Mouse (Mus musculus): Measurements from ENCODE around the gene Cfap126. TPM values are rescaled to one million over a fixed set of nuclear protein-coding genes. Genes with fewer than 3 reads are reported as not detected.

Cfap126 gene
- polyA plus RNA-seq, 1 experiment from 2014 or later: 1.6 TPM

GRCm38 (mm10) chr1:171112986-171113385, 732 bp upstream of the Cfap126 start:
- peak; percentile 22 for TF ChIP-seq CTCF (IDR thresholded peaks at IDR 0.05)
- DNase-seq (ENCODE audit: low read depth, low spot score): no peak
- ATAC-seq: no peak
- CTCF ChIA-PET: interaction anchor here (1.1 to 2.1 kb wide), 4 partner anchors 11 to 131 kb away, joined by 3 to 7 read pairs (median 4); no protein-coding TSS in a partner anchor
- in situ Hi-C loops (cut with MboI; ENCODE audit: low pct_unique_long_range_greater_than_20kb): loop anchor here (5.0 to 10.0 kb wide), 3 partner anchors 109 to 362 kb away; partner anchors contain the start of gene Tomm40l
- no peaks in the 10 kb centered on the region for H3K27me3 ChIP-seq
- POLR2A ChIA-PET: interaction anchor here (0.6 to 1.0 kb wide), 4 partner anchors 79 to 308 kb away, joined by 3 to 7 read pairs (median 5); no protein-coding TSS in a partner anchor

- H3K27me3 ChIP-seq: no peaks in the 10 kb centered on the region
- POLR2A ChIA-PET: interaction anchor here (0.7 kb wide), 1 partner anchor 119 kb away, joined by 3 read pairs; no protein-coding TSS in a partner anchor
- CTCF ChIA-PET: interaction anchor here (1.2 to 1.7 kb wide), 3 partner anchors 105 to 147 kb away, joined by 3 to 5 read pairs (median 4); no protein-coding TSS in a partner anchor
- DNase-seq (ENCODE audit: low read depth, low spot score) (no peak), ATAC-seq (no peak)
- in situ Hi-C loops (cut with MboI; ENCODE audit: low pct_unique_long_range_greater_than_20kb): loop anchor here (10.0 kb wide), 2 partner anchors 239 to 359 kb away; no protein-coding TSS in a partner anchor
- no peak for TF ChIP-seq CTCF (IDR thresholded peaks at IDR 0.05)
These were observed 2.6 kb downstream of the Cfap126 start for GRCm38 (mm10) chr1:171116280-171116679.

GRCm38 (mm10) chr1:171118269-171118684, 4.6 kb downstream of the Cfap126 start:
- ChIA-PET CTCF (interaction anchor here (0.6 to 2.0 kb wide), 13 partner anchors 13 to 142 kb away, joined by 3 to 17 read pairs (median 4); partner anchors contain the start of gene Adamts4), POLR2A (interaction anchor here (0.7 to 0.8 kb wide), 4 partner anchors 16 to 215 kb away, joined by 3 read pairs; no protein-coding TSS in a partner anchor)
- ATAC-seq: peak; percentile 52
- in situ Hi-C loops (cut with MboI; ENCODE audit: low pct_unique_long_range_greater_than_20kb): loop anchor here (10.0 kb wide), 2 partner anchors 237 to 357 kb away; no protein-coding TSS in a partner anchor
- no peaks in the 10 kb centered on the region for H3K27me3 ChIP-seq
- peak; percentile 44 for DNase-seq (ENCODE audit: low read depth, low spot score)
- peak; percentile 66 for TF ChIP-seq CTCF (IDR thresholded peaks at IDR 0.05)

DNA sequence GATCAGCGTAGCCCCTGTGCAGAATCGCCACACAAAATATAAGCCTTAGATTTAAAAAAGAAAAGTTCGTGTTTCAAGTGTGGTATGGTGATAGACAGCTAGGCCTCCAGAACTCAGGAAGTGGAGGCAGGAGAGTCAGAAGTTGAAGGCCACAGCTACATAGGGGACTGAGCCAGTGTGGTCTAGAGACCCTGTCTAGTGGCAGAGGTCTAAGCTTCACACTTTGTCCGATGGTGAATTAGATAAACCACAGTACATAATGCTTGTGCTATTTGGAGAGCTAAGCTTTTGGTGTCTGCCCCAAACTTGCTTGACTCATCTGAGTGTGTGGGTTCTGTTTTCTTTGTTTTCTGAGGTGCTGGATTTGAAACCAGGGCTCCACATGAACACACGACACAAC, 5.3 kb downstream of the Cfap126 start:
- CTCF ChIA-PET: interaction anchor here (0.6 to 2.0 kb wide), 13 partner anchors 13 to 141 kb away, joined by 3 to 17 read pairs (median 4); partner anchors contain the start of gene Adamts4
- H3K27me3 ChIP-seq: no peaks in the 10 kb centered on the region
- POLR2A ChIA-PET: interaction anchor here (0.7 to 0.8 kb wide), 3 partner anchors 16 to 202 kb away, joined by 3 read pairs; no protein-coding TSS in a partner anchor
- no peak for ATAC-seq
- in situ Hi-C loops (cut with MboI; ENCODE audit: low pct_unique_long_range_greater_than_20kb): loop anchor here (10.0 kb wide), 2 partner anchors 236 to 356 kb away; no protein-coding TSS in a partner anchor
- TF ChIP-seq CTCF (IDR thresholded peaks at IDR 0.05): no peak
- DNase-seq (ENCODE audit: low read depth, low spot score): no peak

- no peak for TF ChIP-seq CTCF (IDR thresholded peaks at IDR 0.05)
- ATAC-seq: no peak
- CTCF ChIA-PET: interaction anchor here (1.1 to 2.0 kb wide), 5 partner anchors 12 to 108 kb away, joined by 4 to 17 read pairs (median 6); no protein-coding TSS in a partner anchor
- in situ Hi-C loops (cut with MboI; ENCODE audit: low pct_unique_long_range_greater_than_20kb): loop anchor here (10.0 kb wide), 2 partner anchors 235 to 355 kb away; no protein-coding TSS in a partner anchor
- no peak for DNase-seq (ENCODE audit: low read depth, low spot score)
- POLR2A ChIA-PET: interaction anchor here (0.6 kb wide), 1 partner anchor 10 kb away, joined by 3 read pairs; no protein-coding TSS in a partner anchor
- no peaks in the 10 kb centered on the region for H3K27me3 ChIP-seq
These were observed 5.7 kb downstream of the Cfap126 start for GRCm38 (mm10) chr1:171119405-171119804.

- no peaks in the 10 kb centered on the region for H3K27me3 ChIP-seq
- DNase-seq (ENCODE audit: low read depth, low spot score): no peak
- CTCF ChIA-PET: no interaction called here
- in situ Hi-C loops (cut with MboI; ENCODE audit: low pct_unique_long_range_greater_than_20kb): no loop called here
- no peak for ATAC-seq
- POLR2A ChIA-PET: no interaction called here
- no peak for TF ChIP-seq CTCF (IDR thresholded peaks at IDR 0.05)
These were observed 7.2 kb downstream of the Cfap126 start for GRCm38 (mm10) chr1:171120893-171121292.

GRCm38 (mm10) chr1:171121839-171122238, 8.1 kb downstream of the Cfap126 start:
- DNase-seq (ENCODE audit: low read depth, low spot score) (no peak), ATAC-seq (no peak)
- CTCF ChIA-PET: interaction anchor here (1.0 kb wide), 1 partner anchor 11 kb away, joined by 3 read pairs; no protein-coding TSS in a partner anchor
- POLR2A ChIA-PET: no interaction called here
- H3K27me3 ChIP-seq: no peaks in the 10 kb centered on the region
- no peak for TF ChIP-seq CTCF (IDR thresholded peaks at IDR 0.05)
- in situ Hi-C loops (cut with MboI; ENCODE audit: low pct_unique_long_range_greater_than_20kb): no loop called here

- DNase-seq (ENCODE audit: low read depth, low spot score) (no peak), ATAC-seq (no peak)
- TF ChIP-seq CTCF (IDR thresholded peaks at IDR 0.05): no peak
- ChIA-PET CTCF (no interaction called here), POLR2A (no interaction called here)
- no peaks in the 10 kb centered on the region for H3K27me3 ChIP-seq
- in situ Hi-C loops (cut with MboI; ENCODE audit: low pct_unique_long_range_greater_than_20kb): no loop called here
These were observed 9.2 kb downstream of the Cfap126 start for GRCm38 (mm10) chr1:171122932-171123331.

- CTCF ChIA-PET: interaction anchor here (1.0 to 2.2 kb wide), 4 partner anchors 10 to 40 kb away, joined by 3 to 8 read pairs (median 3); partner anchors contain the start of genes Mpz and Sdhc
- POLR2A ChIA-PET: interaction anchor here (0.8 kb wide), 1 partner anchor 22 kb away, joined by 4 read pairs; no protein-coding TSS in a partner anchor
- H3K27me3 ChIP-seq: no peaks in the 10 kb centered on the region
- no peak for TF ChIP-seq CTCF (IDR thresholded peaks at IDR 0.05)
- in situ Hi-C loops (cut with MboI; ENCODE audit: low pct_unique_long_range_greater_than_20kb): no loop called here
- DNase-seq (ENCODE audit: low read depth, low spot score) (no peak), ATAC-seq (no peak)
These were observed 10.7 kb downstream of the Cfap126 start for GRCm38 (mm10) chr1:171124398-171124797.

- TF ChIP-seq CTCF (IDR thresholded peaks at IDR 0.05): no peak
- ATAC-seq (no peak), DNase-seq (ENCODE audit: low read depth, low spot score) (no peak)
- in situ Hi-C loops (cut with MboI; ENCODE audit: low pct_unique_long_range_greater_than_20kb): no loop called here
- ChIA-PET POLR2A (interaction anchor here (0.6 kb wide), 1 partner anchor 9 kb away, joined by 3 read pairs; no protein-coding TSS in a partner anchor), CTCF (interaction anchor here (0.9 to 3.1 kb wide), 2 partner anchors 17 to 134 kb away, joined by 4 to 9 read pairs; no protein-coding TSS in a partner anchor)
- no peaks in the 10 kb centered on the region for H3K27me3 ChIP-seq
These were observed 15.5 kb downstream of the Cfap126 start for GRCm38 (mm10) chr1:171129251-171129650.

Measured in Patski (cell line).